Mouse (Mus musculus): ENCODE results near the gene Rpp25l.

The Rpp25l gene

DNA sequence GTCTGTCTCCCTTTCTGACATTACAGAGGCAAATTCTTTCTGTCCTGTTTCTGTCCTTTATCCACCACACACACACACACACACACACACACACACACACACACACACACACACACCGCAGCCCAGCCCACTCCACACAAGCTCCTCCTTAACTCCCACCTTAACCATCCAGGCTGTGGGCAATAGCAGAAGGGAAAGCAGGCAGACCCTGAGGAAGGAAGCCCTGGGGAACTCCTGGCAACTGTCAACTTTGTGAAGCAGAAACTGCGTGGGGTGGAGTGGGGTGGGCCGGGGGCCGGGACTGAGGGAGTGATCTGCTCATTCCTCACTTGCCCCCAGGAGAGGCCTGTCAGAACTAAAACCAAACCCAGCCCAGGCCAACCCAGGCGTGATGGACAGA, 41.8 kb downstream of the Rpp25l start:
- no peak for DNase-seq (ENCODE audit: low spot score in 2 of 2)

DNA sequence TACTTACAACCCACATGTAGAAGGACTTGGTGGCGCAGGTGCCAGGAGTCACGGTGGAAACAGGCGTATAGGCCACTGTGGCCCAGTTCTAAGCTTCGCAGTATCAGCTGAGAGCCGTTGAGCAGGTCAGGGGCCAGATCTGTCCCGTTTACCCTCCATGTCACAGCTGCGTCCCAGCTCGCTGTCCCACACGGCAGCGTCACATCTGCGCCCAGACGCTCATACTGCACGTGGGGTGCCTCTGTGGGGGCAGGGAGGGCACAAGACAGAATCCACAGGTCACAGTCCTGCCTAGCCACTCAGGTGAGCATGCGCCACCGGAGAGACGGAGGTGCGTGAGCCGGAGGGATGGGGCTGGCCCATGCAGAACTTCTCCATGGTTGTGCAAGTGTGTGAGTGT, 42.5 kb downstream of the Rpp25l start:
- DNase-seq (ENCODE audit: low spot score in 2 of 2) = no peak

DNA sequence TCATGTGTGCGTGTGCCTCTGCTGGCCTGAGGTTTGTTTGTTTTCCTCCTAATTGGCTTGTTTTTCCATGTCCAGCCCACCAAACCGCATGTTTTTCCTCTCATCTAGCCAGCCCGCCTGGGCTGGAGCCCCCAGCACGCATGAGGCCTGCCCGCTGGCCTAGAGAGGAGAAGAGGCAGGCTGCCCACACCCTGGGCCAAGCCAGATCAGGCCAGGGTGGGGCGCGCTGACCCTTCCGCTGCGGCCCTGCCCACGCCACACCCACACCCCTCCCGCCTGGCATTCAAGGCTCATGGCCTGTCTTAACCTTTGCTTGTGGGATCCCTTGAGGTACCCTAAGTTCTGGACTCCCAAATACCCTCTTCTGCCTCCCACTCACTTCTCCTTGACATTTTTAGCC, 46.7 kb downstream of the Rpp25l start:
- DNase-seq (ENCODE audit: low spot score in 2 of 2) = no peak

DNA sequence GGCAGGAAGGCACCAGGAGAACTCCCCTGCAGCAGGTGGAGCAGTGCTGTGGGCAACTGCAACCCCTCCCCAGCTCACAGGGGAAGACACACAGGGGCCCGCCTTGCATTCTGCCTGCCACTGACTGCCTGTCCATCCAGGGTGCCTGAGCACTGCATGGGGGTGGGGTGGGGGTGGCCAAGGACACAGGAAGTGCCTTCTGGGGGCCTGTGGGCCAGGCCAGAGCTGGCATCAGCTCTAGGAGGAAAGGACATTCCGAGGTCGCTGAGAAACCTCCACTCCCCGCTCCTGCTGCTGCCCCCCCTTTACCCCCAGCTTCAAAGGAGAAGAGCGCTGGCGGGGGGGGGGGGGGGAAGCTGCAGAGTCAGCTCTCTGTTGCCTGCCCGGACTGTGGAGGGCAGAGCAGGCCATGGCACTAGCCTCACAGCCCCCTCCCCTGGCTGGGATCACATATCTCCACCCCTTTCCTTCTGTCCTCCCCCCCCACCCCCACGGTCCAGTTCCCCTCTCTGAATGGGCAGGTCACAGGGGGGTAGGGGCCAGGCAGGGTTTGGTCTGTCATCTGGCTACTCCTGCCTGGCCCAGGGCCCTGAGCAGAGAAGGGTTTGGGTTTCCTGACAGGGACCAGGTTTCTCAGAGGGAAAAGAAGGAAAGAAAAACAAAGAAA, 48.2 kb downstream of the Rpp25l start:
- DNase-seq (ENCODE audit: low spot score in 2 of 2) = no peak

DNA sequence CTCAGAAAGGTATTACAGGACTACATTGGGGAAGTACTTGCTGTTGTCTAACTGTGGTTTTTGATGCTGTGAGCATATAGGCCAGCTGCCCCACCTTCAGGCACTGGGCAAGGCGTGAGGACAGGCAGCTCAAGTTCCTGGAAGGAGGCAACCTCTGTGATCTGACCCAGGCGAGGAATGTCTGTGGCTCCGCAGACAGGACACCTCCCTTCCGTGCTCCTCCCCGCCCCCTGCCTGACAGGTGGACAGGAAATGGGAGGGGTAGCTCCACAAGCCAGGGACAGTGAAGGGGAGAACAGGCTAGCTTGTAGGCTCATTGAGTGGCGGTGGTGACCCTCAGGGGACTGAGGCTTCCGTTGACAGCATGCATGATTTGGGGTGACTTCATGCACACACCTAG, 48.8 kb downstream of the Rpp25l start:
- DNase-seq (ENCODE audit: low spot score in 2 of 2) = no peak

DNA sequence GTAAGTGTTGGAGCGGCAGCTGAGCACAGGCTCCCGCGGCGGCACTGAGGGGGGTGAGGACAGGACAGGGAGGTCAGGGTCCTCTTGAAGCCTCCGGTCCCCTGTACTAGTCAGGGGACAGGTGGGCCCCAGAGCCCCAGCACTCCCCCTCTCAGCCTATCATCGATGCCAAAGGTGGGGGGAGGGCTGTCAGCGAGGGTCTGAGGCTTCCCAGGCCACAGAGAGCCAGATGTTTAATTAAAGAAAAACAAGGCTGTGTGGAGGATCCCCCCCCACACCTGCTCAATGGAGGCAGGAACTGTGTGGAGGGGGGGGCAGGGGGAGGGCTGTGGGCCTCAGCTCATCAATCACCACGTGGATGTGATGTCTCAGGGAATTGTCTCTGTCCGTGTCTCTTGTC, 49.7 kb downstream of the Rpp25l start:
- DNase-seq (ENCODE audit: low spot score in 2 of 2) = no peak

DNA sequence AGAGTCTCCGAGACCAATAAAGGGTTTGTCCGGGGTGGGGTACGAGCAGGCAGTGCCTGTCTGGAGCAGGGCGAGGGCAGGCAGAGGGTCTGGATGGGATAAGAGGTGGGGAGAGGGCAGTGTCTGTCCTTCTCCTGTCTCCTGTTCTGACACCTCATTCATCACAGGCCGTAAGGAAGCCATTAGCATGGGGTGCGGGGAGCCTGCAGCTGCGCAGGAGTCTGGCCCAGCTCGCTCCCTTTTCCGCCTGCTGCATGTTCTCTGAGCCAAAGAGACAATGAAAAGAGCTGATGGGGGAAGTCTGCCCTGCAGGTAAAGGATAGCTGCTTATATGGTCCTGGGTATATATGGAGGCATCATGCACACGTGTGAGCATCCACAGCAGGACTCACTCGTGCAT, 50.6 kb downstream of the Rpp25l start:
- DNase-seq (ENCODE audit: low spot score in 2 of 2) = no peak

Data from urinary bladder, adult 18-20 months (tissue).